Mouse (Mus musculus) cerebellum, postnatal 36 days (tissue): Measurements from ENCODE around the gene Ttll1.

ENCODE experiments used
- DNase-seq, 2 experiments: peaks; one replicate each; pipeline ENCODE4 v3.0.0; 2021 to 2022; ENCODE audit warnings: mixed read lengths in 2 of 2

Gene Ttll1

DNA sequence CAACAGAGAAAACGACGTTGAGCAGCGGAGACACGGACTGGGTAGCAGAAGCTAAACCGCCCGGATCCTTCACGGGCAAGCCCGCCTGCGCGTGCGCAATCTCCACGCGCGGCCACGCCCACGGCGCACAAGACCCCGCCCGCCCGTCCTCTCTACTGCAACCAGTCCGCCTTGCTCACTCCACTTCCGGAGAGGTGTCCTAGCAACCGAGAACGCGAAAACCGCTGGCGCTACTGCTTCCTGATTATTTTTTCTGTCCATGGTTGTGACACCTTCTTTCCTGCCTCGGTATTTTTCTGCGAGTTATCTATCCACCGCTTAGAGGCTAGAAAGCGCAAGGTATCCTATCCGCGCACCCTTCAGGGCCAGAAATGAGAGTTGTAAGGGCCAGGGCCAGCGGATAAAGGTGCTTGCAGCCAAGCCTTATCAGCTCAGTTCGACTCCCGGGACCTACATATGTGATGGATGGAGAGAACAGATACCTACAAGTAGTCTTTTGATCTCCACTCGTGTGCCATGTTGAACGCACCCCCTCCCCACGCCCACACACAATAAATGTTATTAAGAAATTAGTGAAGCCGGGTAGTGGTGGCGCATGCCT lies at the start of gene Ttll1:
TSS of gene Ttll1 (minus strand) at position 89 of the 601 bp plus-strand sequence.
- peak; percentile 88 to 90 for DNase-seq

DNA sequence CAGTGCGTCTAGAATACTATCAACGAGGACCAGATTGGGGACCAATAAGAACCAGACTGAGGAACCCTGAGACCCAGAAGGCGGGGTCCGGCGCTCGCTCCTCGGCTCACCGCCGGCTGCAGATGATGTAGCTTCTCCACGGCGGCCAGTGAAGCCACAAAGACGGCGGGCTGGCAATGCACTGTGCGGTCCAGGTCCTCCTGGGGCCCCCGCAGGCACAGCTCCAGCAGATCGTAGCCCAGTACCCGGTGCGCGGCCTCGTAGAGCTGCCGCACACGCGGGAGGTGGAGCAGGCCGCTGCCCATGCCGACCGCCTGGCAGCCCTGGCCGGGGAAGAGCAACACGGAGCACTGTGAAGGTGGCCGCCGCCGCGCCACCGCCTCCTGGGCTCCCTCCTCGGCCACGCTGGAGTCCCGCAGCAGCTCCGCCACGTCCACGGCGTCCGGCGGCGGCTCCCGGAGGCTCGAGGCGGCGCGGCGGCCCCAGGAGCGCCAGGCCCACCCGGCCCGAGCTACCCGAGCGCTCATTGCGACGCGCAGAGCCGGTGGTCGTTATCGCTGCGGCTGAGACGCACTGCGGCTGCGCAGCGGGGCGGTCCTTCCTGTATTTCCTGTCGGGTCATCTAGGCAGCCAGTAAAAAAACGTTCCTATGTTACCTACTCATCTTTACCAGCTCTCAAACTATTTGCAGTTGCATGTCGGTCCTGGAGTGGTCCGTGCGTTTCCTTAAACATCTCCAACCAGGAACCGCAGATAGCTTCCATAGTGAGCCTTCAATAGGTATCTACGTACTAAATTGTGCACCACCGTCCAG lies 44.7 kb upstream of the Ttll1 start:
- DNase-seq, result peak; percentile 86 to 89

DNA sequence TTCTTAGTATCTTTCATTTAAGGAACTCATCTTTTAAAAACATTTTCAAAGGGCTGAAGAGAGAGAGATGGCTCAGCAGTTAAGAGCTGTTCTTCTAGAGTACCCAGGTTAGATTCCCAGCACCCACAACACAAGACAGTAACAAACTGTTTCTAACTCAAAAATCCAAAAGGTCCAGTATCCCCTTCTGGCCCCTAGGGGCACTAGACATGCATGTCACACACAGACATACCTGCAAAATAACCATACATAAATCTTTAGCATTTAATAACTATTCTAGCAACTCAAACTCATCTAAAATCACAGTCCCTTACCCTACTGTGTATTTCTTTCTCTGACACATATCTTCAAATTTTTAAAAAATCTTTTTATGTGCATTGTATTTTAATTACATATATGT lies 43.1 kb upstream of the Ttll1 start:
- DNase-seq, result no peak

DNA sequence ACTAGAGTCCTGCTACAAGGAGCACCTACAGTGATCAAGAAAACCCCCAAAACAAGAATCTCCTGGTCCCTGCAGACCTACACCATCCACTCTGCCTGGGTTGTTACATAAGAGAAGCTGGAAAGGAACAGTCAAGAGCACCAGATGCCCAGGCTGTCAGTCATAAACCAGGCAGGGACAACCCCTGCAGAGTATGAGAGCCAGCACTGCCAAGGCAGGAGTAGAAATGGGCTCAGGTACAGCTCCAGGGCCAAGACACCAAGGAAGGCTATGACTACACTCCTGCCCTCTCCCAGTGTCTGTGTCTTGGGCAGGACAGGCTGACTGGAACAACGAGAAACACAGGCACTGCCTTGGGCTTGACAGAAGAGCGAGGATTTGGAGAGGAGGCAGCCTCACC lies 39.4 kb upstream of the Ttll1 start:
- no peak for DNase-seq

DNA sequence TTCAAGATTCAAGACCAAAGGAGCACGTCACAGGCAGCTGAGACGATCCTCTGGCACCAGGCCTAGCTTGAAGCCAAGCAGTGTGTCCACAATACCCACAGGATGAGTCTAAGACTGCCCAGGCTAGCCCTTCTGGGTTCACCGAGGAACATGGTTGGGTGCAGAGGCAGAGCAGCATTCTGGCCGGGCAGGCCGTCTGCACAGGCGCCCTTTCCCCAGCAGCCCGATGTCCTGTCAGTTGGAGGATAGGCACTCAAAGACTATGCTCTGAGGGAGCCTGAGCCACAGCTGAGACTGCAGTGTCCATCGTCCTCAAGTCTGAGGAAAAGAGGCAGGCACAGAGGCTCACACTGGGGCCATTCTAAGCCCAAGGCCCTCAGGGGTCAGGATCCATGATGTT lies 36.5 kb upstream of the Ttll1 start:
- no peak for DNase-seq

DNA sequence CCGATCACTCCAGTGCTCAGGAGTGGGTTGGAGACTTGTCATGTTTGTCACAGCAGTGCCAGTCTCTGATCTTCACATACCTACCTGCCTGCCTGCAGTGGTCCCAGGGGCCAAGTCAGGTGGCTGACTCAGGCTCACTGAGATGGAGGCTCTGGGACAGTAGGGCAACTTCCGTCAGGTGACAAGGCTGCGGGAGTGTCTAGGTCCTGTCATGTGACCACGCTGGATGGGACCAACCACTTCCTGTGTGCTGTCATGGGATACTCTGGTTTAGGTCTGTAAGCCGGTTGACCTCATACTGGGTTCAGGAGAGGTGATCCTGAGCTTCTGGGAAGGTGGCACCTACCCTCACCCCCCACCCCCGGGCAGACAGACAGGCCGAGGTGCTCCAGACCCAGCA lies 35.3 kb upstream of the Ttll1 start:
- no peak for DNase-seq

DNA sequence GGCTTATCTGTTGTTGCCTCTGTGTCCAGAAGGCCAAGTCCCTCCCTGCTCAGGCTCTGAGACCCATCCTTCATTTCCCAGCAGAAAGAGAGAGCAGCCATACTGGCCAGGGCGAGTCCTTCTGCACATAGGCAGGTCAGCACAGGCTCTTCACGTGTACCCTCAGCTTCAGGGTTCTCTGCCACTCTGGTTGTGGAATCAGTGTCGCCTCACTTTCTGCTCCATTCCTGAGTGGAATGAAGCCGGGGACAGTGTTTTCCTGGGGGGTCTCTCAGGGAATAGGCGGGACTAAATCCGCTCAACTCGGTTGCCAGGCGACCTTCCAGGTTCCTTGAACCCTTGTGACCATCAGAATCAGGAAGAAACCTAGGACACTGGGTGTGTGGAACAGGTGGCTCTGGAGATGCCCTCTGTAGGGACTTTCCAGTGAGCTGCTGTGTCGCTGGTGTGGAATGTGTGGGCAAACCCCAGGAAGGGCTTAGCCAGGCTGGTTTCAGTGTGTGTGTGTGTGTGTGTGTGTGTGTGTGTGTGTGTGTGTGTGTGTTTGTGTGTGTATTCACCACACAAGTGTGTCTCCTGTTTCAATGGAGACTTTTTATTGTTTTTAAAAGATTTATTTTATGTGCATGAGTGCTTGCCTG lies 31.1 kb upstream of the Ttll1 start:
- DNase-seq, result no peak

DNA sequence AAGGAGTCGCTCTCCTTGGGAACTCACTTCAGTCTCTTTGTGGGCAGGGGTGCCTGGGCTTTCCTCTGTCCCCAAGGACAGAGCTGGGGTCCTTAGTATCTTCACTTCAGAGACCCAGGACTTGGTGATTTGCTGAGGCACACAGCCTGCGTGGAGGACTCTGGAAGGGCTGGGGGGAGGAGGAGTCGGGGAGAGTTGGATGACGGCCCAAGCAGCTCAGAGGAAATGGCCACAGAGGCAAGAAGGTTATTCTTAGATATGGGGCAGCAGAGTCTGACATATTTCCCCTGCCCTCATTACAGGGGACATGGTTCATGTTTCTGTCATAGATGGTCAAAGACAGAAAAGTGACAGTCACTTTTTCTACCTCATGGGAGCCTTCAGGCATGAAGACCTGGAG lies 29.2 kb upstream of the Ttll1 start:
- DNase-seq, result no peak

- no peak for DNase-seq
These were observed 28.2 kb upstream of the Ttll1 start for GRCm38 (mm10) chr15:83538855-83539254.

GRCm38 (mm10) chr15:83535890-83536231 lies 25.2 kb upstream of the Ttll1 start:
- DNase-seq, result no peak

GRCm38 (mm10) chr15:83534960-83535889 lies 24.5 kb upstream of the Ttll1 start:
- DNase-seq, result no peak

DNA sequence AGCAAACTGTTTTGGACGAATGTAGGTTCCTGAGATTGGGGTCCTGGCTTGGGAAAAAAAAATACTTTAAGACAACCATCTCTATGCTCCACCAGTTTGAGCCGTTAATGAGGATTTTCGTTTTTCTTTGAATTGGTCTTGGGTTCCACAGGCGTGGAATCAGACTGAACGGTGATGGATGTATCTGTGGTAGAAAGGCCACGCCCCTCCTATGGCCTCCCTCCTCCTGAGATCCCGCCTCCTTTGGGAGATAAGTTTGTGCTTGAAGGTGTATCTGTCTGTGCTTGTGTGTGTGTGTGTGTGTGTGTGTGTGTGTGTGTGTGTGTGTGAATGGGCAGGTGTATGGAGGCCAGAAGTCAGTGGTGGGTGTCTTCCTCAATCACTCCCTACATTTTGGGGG lies 21.9 kb upstream of the Ttll1 start:
- DNase-seq, result no peak

GRCm38 (mm10) chr15:83531961-83532469 lies 21.3 kb upstream of the Ttll1 start:
- no peak for DNase-seq

DNA sequence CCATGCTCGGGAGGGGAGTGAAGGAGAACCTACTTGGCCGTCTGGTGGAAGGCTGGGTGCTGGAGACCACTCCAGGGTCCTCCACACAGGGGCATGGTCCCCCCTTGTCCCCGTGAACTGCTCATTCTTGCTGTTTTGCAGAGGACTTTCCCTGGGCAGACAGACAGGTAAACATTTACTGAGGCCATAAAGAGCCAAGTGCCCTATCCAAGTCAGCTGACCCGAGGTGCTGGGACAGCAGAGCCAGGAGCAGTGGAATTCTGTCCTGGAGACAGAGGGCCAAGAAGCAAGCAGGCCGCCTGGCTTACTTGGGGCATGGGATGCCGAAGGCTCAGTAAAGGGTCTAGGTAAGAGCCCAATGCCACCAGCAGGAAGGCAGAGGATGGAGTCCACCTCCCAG lies 20.0 kb upstream of the Ttll1 start:
- no peak for DNase-seq

DNA sequence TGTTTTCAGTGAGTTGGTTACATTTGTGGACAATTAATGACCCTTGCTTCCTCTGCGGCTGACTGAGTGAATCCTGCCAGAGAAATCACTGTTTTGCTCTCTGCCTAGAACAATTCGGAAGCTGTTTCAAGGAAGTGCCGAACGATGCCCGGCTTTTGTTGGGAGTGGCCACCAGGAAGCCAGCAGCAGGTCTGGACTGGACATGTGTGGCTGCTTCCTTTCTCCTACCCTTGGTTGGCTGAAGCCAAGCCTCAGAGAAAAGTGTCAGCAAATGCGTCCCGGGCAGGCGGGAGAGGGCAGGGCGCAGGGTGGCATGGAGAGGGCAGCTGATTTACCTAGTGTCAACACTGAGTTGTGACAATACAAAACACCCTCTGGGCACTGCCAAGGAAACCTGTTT lies 19.5 kb upstream of the Ttll1 start:
- no peak for DNase-seq

DNA sequence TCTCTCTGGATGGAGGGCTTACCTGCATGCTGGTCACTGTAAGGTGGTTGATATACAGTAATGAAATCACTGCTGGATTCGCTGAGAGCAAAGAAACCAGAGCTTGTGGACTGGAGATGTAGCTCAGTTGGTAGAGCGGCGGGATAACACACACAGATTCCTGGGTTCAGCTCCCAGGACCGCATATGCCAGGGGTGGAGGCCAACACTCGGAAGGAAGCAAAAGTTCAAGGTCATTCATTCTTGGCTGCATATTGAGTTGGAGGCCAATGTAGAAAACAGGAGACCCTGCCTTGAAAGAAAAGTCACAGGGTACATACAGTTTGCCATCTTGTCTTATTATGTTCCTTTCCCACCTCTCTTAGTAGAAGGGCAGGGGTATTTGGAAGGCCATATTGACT lies 19.1 kb upstream of the Ttll1 start:
- no peak for DNase-seq

- no peak for DNase-seq
These were observed 18.2 kb upstream of the Ttll1 start for GRCm38 (mm10) chr15:83528892-83529291.

DNA sequence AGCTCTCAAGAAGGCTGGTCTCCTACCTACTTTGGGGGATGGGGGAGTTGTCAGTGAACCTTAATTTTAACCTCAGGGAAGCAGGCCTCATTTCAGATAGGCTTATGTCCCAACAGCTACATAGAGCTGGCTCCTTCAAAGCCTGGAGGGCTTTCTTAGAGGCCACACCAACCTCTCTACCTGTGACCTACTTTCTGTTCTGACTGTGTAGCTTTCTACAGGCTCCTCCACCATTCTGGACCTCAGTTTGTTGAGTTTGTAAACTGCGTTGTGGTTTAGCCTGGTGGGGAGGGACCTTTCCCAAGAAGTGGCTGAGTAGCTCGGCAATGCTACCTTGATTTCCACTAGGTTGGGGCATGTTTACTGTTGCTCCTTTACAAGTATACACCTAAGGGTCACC lies 17.1 kb upstream of the Ttll1 start:
- DNase-seq, result no peak

- DNase-seq, result no peak
These were observed 16.4 kb upstream of the Ttll1 start for GRCm38 (mm10) chr15:83527092-83527437.

GRCm38 (mm10) chr15:83526424-83527091 lies 15.9 kb upstream of the Ttll1 start, which contains the start of gene Bik:
Bik (plus strand) TSS chr15:83526862.
- no peak for DNase-seq

- no peak for DNase-seq
These were observed 13.6 kb upstream of the Ttll1 start for GRCm38 (mm10) chr15:83524333-83524729.

DNA sequence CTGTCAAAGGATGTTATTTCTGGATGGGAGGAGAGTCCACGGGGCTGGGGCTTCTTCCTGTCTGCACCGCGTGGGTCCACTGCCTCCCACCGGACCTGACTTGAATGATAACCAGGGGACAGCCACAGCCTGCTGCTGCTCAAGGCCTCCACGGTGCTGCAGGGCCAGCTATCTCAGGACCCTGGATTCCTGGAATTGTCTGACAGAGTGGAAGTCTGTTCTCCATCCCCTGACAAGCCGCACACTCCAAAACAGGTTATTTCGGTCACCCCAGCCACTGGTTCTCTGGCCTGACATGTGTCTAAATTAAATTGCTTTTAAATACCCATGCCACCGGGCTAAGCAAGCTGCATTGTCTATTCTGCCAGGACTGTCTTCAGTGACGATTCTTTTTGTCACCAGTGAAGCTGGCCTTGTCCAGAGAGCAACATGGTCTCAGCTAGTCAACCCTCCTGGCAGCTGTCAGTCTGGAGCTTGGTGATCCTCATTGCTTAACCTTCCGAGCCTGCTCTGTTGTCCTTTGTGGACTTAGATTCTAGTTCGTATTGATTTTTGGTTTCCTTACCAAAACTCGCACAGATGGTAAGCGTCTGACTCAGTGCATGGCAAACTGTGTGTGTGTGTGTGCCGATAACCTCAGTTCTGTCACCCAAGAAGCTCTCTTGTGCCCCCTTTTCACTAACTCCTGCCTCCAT lies 13.1 kb upstream of the Ttll1 start:
- no peak for DNase-seq
